ENCODE assay signal across 20 mouse cellular contexts in the genomic region with DNA sequence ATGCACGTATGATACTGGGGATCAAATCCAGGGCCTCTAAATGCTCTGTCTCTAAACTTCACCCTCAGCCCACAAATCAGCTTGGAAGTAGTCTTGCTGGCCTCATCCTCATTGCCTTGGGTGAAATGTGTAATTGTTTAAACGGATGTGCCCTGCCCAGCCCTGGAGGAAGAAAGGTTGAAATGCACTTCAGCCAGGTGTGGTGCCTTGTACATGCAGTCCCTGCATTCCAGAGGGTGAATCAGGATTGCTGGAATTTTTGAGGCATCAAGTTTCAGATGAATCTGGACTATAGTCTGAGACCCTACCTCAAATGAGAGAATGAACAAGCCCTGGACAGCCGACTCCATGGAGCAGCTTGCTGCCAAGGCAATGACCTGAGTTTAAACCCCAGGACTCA. TPM values are rescaled to one million over a fixed set of nuclear protein-coding genes. Genes with fewer than 3 reads are reported as not detected.
DNase-seq lines count a peak whose midpoint lies in the region; ATAC-seq and TF ChIP-seq lines count a peak whose summit lies in the region.
"Had no signal": no experiment of that assay in that cellular context is flagged by ENCODE, and none has a peak within 500 bp of the region (broad histone marks: within the 10 kb centered on the region; RNA-seq: fewer than 3 reads in every experiment).

No protein-coding gene starts in this region.

- DNase-seq in embryo, embryonic 10 days (ENCODE audit: low spot score) = peak; percentile 41
- DNase-seq in embryo, embryonic 10.5 days (ENCODE audit: low spot score) = no peak
- DNase-seq in 3134 (ENCODE audit: extremely low read depth, insufficient read length, low spot score) = peak; percentile 69
- DNase-seq in embryo, embryonic 11.5 days (ENCODE audit: low read depth, low spot score) = peak; percentile 24
- DNase-seq in layer of hippocampus, adult 18-20 months (ENCODE audit: low spot score in 2 of 2) = no peak
- no peak for DNase-seq in layer of hippocampus, adult 2 months (ENCODE audit: low spot score in 2 of 2)
- no peak for DNase-seq in gastrocnemius, postnatal 4 days (ENCODE audit: low spot score in 2 of 2)
- DNase-seq: adrenal gland, postnatal 36 days; cerebellum, adult 2 months; gastrocnemius, postnatal 36 days; lung, postnatal 36 days; right cerebral cortex, postnatal 25 days had no signal

- no peaks in the 10 kb centered on the region for H3K9me3 ChIP-seq in limb, embryonic 13.5 days
- H3K9me3 ChIP-seq: embryonic facial prominence, embryonic 15.5 days; limb, embryonic 15.5 days; midbrain, embryonic 15.5 days had no signal

- peaks cover 33% of the 10 kb centered on the region for H3K4me1 ChIP-seq in limb, embryonic 13.5 days

- no peak overlapping the region for H3K27ac ChIP-seq in limb, embryonic 13.5 days
- H3K27ac ChIP-seq in layer of hippocampus, adult 2 months = no peak overlapping the region
- H3K27ac ChIP-seq: embryonic facial prominence, embryonic 15.5 days; midbrain, embryonic 15.5 days had no signal

- H3K36me3 ChIP-seq in limb, embryonic 13.5 days = no peaks in the 10 kb centered on the region
- H3K36me3 ChIP-seq: embryonic facial prominence, embryonic 15.5 days; limb, embryonic 15.5 days; midbrain, embryonic 15.5 days had no signal

- H3K9ac ChIP-seq in limb, embryonic 13.5 days = no peak overlapping the region
- H3K9ac ChIP-seq: embryonic facial prominence, embryonic 15.5 days; limb, embryonic 15.5 days; midbrain, embryonic 15.5 days had no signal

- 49% methylated on average over 3 of the region's 3 CpGs for WGBS in limb, embryonic 13.5 days

- no peaks in the 10 kb centered on the region for H3K27me3 ChIP-seq in limb, embryonic 13.5 days
- H3K27me3 ChIP-seq: embryonic facial prominence, embryonic 15.5 days; limb, embryonic 15.5 days; midbrain, embryonic 15.5 days had no signal

- 0 out of 2 replicates have a peak overlapping the region, but pooled peaks have one; percentile 0 for H3K4me2 ChIP-seq in limb, embryonic 13.5 days (replicated peaks)
- H3K4me2 ChIP-seq: embryonic facial prominence, embryonic 15.5 days; limb, embryonic 15.5 days; midbrain, embryonic 15.5 days had no signal

- no peak for ATAC-seq in limb, embryonic 13.5 days (ENCODE audit: low FRiP score, low read depth)
- ATAC-seq: forebrain, embryonic 16.5 days; hindbrain, embryonic 16.5 days; midbrain, embryonic 15.5 days had no signal

- TF ChIP-seq CTCF in layer of hippocampus, adult 2 months (conservative IDR thresholded peaks at IDR 0.05) = no peak

- H3K4me3 ChIP-seq in limb, embryonic 13.5 days = no peak overlapping the region
- no peak overlapping the region for H3K4me3 ChIP-seq in layer of hippocampus, adult 2 months
- H3K4me3 ChIP-seq: embryonic facial prominence, embryonic 15.5 days; limb, embryonic 15.5 days; midbrain, embryonic 15.5 days had no signal

RNA-seq across cellular contexts. Expression of gene Gcnt3, which starts 10.0 kb away (rescaled TPM):
- polyA plus RNA-seq in limb, embryonic 13.5 days (2015; fragmentation: Nextera tagmentation; extraction: Ambion mirVana) = 0.03 TPM in 1 of 2 replicates, not detected in the other
- total RNA-seq in layer of hippocampus, adult 18-20 months (2021) = not detected
- total RNA-seq in layer of hippocampus, adult 2 months (2021) = not detected
- total RNA-seq in gastrocnemius, postnatal 4 days (2021) = not detected
- total RNA-seq: adrenal gland, postnatal 36 days; gastrocnemius, postnatal 36 days; layer of hippocampus, postnatal 10 days had no signal
- polyA plus RNA-seq: cerebellum, adult 2 months; forebrain, embryonic 16.5 days; hindbrain, embryonic 16.5 days; midbrain, embryonic 15.5 days; neural tube, embryonic 14.5 days had no signal

RNA-seq across cellular contexts. Expression of gene Gtf2a2, which starts 35.5 kb away (rescaled TPM):
- polyA plus RNA-seq in limb, embryonic 13.5 days (2015; fragmentation: Nextera tagmentation; extraction: Ambion mirVana) = 206 and 213 TPM in 2 replicates
- 10 to 100 TPM; 48.8 to 50.7 TPM for total RNA-seq in layer of hippocampus, adult 18-20 months (2021)
- 10 to 100 TPM; 51.6 to 62.1 TPM for total RNA-seq in layer of hippocampus, adult 2 months (2021)
- total RNA-seq in gastrocnemius, postnatal 4 days (2021) = 10 to 100 TPM; 59.9 to 79.1 TPM

RNA-seq across cellular contexts. Expression of gene Bnip2, which starts 58.6 kb away (rescaled TPM):
- 103 and 111 TPM in 2 replicates for polyA plus RNA-seq in limb, embryonic 13.5 days (2015; fragmentation: Nextera tagmentation; extraction: Ambion mirVana)
- 10 to 100 TPM; 37.9 to 38.0 TPM for total RNA-seq in layer of hippocampus, adult 18-20 months (2021)
- total RNA-seq in layer of hippocampus, adult 2 months (2021) = 10 to 100 TPM; 36.1 to 41.4 TPM
- total RNA-seq in gastrocnemius, postnatal 4 days (2021) = 10 to 100 TPM; 81.0 to 81.7 TPM

Comparison
In these comparisons a context has a peak if more than half of its experiments do, and no peak if none do; other contexts are left out.
1. DNase-seq: peak in embryo, embryonic 10 days (single experiment), 3134 (single experiment) and embryo, embryonic 11.5 days (single experiment); none in embryo, embryonic 10.5 days (single experiment), layer of hippocampus, adult 18-20 months (0 of 2), layer of hippocampus, adult 2 months (0 of 2) and gastrocnemius, postnatal 4 days (0 of 2).